Mouse (Mus musculus): ENCODE measurements around the gene Prtn3. TPM values are rescaled to one million over a fixed set of nuclear protein-coding genes. Genes with fewer than 3 reads are reported as not detected.
A peak's percentile ranks its signal among the peaks of the same experiment; 100 is the strongest.

The Prtn3 gene
- polyA plus RNA-seq, 1 experiment from 2014 or later = 1.4 TPM

DNA sequence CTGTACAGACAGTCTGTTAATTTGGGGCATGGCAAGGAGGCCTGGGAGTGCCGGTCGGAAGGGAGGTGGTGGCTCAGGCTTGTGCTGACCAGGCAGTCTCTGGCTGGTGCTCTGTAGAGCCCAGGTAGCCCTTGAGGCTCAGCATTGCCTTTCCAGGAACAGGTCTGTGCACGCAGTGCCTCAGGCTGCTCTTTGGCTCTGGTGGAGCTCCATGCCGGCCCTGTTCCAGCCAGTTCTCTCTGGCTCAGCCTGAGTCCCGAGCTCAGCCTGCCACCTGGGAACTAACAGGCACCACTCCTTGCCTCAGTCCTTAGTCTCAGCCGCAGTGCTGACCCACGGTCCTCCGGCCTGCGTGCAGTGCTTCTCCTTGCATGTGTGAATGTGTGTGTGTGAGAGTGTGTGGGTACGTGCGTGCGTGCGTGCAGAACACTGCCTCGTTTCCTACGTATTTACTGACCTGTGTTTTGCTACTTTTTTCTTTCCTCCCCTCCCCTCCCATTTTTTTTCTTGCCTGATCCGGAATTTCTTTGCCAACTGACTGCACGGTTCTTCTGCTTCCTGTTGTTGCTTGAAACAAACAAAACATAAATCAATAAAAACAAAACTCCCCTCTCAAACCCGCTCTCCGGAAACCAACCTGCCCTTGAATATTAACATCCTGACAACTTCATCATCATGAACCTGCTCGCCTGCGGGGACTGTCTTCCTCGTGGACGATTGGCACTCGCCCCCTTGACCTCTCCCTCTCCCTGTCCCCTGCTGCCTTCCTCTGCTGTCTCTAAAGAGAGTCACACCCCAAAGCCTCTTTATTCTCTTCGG lies 12.8 kb upstream of the Prtn3 start:
- WGBS = 83% methylated on average over 25 of the region's 25 CpGs
- no peaks in the 10 kb centered on the region for H3K27me3 ChIP-seq (ENCODE audit: control insufficient read depth, insufficient read depth, low read length)
- no peak for ATAC-seq (ENCODE audit: insufficient number of reproducible peaks, insufficient read depth, low FRiP score, low read depth)
- no peaks in the 10 kb centered on the region for H3K9me3 ChIP-seq (ENCODE audit: control insufficient read depth, low read length)
- peaks cover 28 to 54% of the 10 kb centered on the region in 2 experiments for H3K4me1 ChIP-seq (ENCODE audit: control insufficient read depth in 2 of 2, insufficient read depth in 2 of 2, low read length in 2 of 2)
- H3K9ac ChIP-seq (ENCODE audit: low read length) = no peak overlapping the region
- H3K27ac ChIP-seq (replicated peaks in 1 of 2; ENCODE audit: control insufficient read depth in 1 of 2, insufficient read depth in 1 of 2, low read depth in 2 of 2, low read length in 2 of 2) = no peak overlapping the region
- H3K36me3 ChIP-seq (ENCODE audit: control insufficient read depth, insufficient read depth, low read length) = peaks cover 85% of the 10 kb centered on the region
- H3K4me2 ChIP-seq (ENCODE audit: low read length) = no peak overlapping the region
- no peak overlapping the region for H3K4me3 ChIP-seq (ENCODE audit: control insufficient read depth in 1 of 2, insufficient read depth in 1 of 2, low read depth in 1 of 2, low read length in 2 of 2)

DNA sequence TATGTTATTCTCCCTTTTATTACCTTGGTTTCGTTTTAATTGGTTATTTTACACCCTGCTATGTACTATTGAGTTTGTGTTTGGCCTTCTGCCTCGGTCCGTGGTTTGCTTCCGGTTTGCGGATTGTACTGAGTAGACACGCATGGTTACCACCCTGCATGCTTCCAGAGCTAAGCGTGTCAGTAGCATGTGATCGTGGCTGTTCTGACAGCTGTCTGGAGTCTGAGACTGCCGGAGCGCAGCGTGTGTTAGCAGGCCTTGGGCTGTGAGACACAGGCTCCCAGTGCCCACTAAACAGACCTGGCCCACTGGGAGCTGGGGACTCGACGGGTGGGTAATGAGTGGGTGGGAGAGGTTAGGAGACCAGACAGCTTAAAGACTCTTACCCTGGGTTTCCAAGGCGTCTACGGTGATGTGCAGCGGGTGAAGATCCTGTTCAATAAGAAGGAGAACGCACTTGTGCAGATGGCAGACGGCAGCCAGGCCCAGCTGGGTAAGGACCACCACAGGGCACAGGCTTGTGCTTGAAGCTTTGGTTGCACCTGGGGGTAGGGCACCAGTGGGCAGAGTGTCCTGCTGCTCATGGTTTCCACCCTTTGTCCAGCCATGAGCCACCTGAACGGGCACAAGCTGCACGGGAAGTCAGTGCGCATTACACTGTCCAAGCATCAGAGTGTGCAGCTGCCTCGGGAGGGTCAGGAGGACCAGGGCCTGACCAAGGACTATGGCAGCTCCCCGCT lies 12.1 kb upstream of the Prtn3 start:
- H3K27ac ChIP-seq (replicated peaks in 1 of 2; ENCODE audit: control insufficient read depth in 1 of 2, insufficient read depth in 1 of 2, low read depth in 2 of 2, low read length in 2 of 2) = no peak overlapping the region
- no peak overlapping the region for H3K4me3 ChIP-seq (ENCODE audit: control insufficient read depth in 1 of 2, insufficient read depth in 1 of 2, low read depth in 1 of 2, low read length in 2 of 2)
- H3K36me3 ChIP-seq (ENCODE audit: control insufficient read depth, insufficient read depth, low read length) = peaks cover 77% of the 10 kb centered on the region
- H3K27me3 ChIP-seq (ENCODE audit: control insufficient read depth, insufficient read depth, low read length) = no peaks in the 10 kb centered on the region
- 91% methylated on average over 23 of the region's 23 CpGs for WGBS
- no peak overlapping the region for H3K4me2 ChIP-seq (ENCODE audit: low read length)
- H3K9me3 ChIP-seq (ENCODE audit: control insufficient read depth, low read length) = no peaks in the 10 kb centered on the region
- ATAC-seq (ENCODE audit: insufficient number of reproducible peaks, insufficient read depth, low FRiP score, low read depth) = no peak
- peaks cover 20 to 46% of the 10 kb centered on the region in 2 experiments for H3K4me1 ChIP-seq (ENCODE audit: control insufficient read depth in 2 of 2, insufficient read depth in 2 of 2, low read length in 2 of 2)
- H3K9ac ChIP-seq (ENCODE audit: low read length) = no peak overlapping the region

DNA sequence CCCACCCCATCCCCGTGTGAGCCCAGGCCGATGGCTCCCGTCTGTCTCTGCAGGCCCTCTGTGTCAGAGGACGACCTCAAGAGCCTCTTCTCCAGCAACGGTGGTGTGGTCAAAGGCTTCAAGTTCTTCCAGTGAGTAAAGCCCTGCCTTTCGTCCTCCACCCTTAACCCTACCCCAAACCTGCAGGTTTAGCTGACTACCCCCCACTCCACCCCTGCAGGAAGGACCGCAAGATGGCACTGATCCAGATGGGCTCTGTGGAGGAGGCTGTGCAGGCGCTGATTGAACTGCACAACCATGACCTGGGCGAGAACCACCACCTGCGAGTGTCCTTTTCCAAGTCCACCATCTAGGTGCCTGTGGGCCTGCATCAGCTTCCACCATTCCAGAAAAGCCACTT lies 11.4 kb upstream of the Prtn3 start:
- Histone ChIP-seq H3K4me3 (ENCODE audit: control insufficient read depth in 1 of 2, insufficient read depth in 1 of 2, low read depth in 1 of 2, low read length in 2 of 2) (no peak overlapping the region), H3K9ac (ENCODE audit: low read length) (no peak overlapping the region), H3K36me3 (ENCODE audit: control insufficient read depth, insufficient read depth, low read length) (peaks cover 70% of the 10 kb centered on the region), H3K27me3 (ENCODE audit: control insufficient read depth, insufficient read depth, low read length) (no peaks in the 10 kb centered on the region), H3K9me3 (ENCODE audit: control insufficient read depth, low read length) (no peaks in the 10 kb centered on the region), H3K27ac (replicated peaks in 1 of 2; ENCODE audit: control insufficient read depth in 1 of 2, insufficient read depth in 1 of 2, low read depth in 2 of 2, low read length in 2 of 2) (no peak overlapping the region), H3K4me1 (ENCODE audit: control insufficient read depth in 2 of 2, insufficient read depth in 2 of 2, low read length in 2 of 2) (peaks cover 13 to 39% of the 10 kb centered on the region in 2 experiments), H3K4me2 (ENCODE audit: low read length) (no peak overlapping the region)
- WGBS = 66% methylated on average over 10 of the region's 10 CpGs
- no peak for ATAC-seq (ENCODE audit: insufficient number of reproducible peaks, insufficient read depth, low FRiP score, low read depth)

DNA sequence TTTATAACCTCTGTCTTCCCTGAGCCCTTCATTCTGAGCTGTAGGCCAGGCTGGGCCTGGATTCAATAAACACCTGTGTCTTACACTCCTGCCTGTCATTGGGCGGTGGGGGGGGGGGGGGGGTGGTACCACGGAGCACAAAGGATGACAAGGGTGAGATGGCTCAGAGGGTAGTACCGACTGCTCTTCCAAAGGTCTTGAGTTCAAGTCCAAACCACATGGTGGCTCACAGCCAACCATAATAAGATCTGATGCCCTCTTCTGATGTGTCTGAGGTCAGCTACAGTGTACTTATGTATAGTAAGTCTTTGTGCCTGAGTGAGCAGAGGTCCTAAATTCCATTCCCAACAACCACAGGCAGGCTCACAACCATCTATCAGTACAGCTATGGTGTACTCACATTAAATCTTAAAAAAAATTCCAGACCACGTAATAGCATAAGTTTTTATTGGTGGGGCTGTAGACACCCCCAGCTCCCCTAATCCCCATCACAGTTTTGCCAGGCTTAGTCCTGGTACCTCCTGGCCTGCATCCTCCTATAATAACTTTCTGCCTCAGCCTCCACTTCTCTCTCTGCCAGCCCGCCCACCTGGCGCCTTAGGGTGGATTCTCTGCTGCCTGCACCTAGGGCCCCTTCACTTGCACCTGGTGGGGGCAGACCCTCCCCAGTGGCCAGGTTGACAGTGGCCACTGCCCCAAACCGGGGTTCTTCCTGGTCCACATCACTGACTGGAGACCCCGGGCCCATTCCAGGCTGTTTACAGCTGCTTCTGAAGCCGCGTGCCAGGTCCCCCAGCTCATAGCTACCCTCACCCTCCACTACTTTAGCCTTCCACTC lies 9.7 kb upstream of the Prtn3 start:
- H3K27me3 ChIP-seq (ENCODE audit: control insufficient read depth, insufficient read depth, low read length) = no peaks in the 10 kb centered on the region
- no peaks in the 10 kb centered on the region for H3K9me3 ChIP-seq (ENCODE audit: control insufficient read depth, low read length)
- no peak overlapping the region for H3K9ac ChIP-seq (ENCODE audit: low read length)
- ATAC-seq (ENCODE audit: insufficient number of reproducible peaks, insufficient read depth, low FRiP score, low read depth) = peak; percentile 14; the same call in 1 of the 2 replicates
- peaks cover 58% of the 10 kb centered on the region for H3K36me3 ChIP-seq (ENCODE audit: control insufficient read depth, insufficient read depth, low read length)
- WGBS = 49% methylated on average over 10 of the region's 10 CpGs
- no peak overlapping the region for H3K4me3 ChIP-seq (ENCODE audit: control insufficient read depth in 1 of 2, insufficient read depth in 1 of 2, low read depth in 1 of 2, low read length in 2 of 2)
- peaks cover 0 to 23% of the 10 kb centered on the region in 2 experiments; a peak in 3 of 4 replicates for H3K4me1 ChIP-seq (ENCODE audit: control insufficient read depth in 2 of 2, insufficient read depth in 2 of 2, low read length in 2 of 2)
- no peak overlapping the region for H3K27ac ChIP-seq (replicated peaks in 1 of 2; ENCODE audit: control insufficient read depth in 1 of 2, insufficient read depth in 1 of 2, low read depth in 2 of 2, low read length in 2 of 2)
- no peak overlapping the region for H3K4me2 ChIP-seq (ENCODE audit: low read length)

DNA sequence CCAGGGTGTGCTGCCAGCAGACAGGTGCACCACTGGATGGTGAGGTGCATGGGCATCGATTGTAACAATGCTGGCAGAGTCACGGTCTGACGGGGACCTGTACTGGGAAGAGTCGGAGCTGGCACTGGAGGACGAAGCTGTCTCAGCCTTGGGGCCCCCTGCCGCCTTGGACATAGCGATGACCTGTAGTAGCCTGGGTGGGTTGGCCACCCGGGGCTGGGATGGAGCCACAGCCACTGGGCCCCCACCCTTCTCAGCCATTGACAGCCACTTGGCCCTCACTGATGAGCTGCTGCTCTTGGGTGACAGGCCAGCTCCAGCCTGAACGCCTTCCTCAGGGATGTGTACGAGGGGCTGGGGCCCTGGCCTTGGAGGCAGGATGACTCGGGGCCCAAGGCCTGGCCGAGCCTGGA lies 9.1 kb upstream of the Prtn3 start:
- Histone ChIP-seq H3K4me3 (ENCODE audit: control insufficient read depth in 1 of 2, insufficient read depth in 1 of 2, low read depth in 1 of 2, low read length in 2 of 2) (no peak overlapping the region), H3K9me3 (ENCODE audit: control insufficient read depth, low read length) (no peaks in the 10 kb centered on the region), H3K4me1 (ENCODE audit: control insufficient read depth in 2 of 2, insufficient read depth in 2 of 2, low read length in 2 of 2) (peaks cover 0 to 16% of the 10 kb centered on the region in 2 experiments; a peak in 3 of 4 replicates), H3K36me3 (ENCODE audit: control insufficient read depth, insufficient read depth, low read length) (peaks cover 52% of the 10 kb centered on the region), H3K27me3 (ENCODE audit: control insufficient read depth, insufficient read depth, low read length) (no peaks in the 10 kb centered on the region), H3K9ac (ENCODE audit: low read length) (peak overlapping the region; percentile 8; the same call in 1 of the 2 replicates), H3K4me2 (ENCODE audit: low read length) (no peak overlapping the region), H3K27ac (replicated peaks in 1 of 2; ENCODE audit: control insufficient read depth in 1 of 2, insufficient read depth in 1 of 2, low read depth in 2 of 2, low read length in 2 of 2) (peak overlapping the region in 1 of 2 experiments; percentile 37; a peak in 2 of 4 replicates)
- WGBS = 47% methylated on average over 12 of the region's 12 CpGs
- peak; percentile 21; the same call in 1 of the 2 replicates for ATAC-seq (ENCODE audit: insufficient number of reproducible peaks, insufficient read depth, low FRiP score, low read depth)

DNA sequence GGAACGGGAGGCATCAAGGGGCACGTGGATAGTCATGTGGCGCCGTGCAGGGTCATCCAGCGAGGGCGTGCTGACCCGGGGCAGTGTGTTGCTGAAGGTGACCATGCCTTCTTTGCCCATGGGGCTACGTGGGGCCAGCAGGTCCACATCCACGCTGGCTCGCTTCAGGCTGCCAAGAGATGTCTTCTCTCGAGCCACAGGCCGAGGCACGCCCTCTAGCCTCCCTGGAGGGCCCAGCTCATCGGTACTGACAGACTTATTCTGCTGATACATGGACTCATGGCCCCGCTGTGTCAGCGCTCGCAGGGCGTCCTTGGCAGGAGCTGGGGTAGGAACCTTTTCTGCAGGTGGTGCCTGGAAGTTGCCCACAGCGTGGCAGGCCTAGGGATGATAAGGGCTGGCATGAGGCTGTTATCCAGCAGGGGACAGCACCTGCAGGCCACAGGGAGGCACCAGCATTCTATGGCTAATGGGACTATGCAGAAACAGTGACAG lies 8.4 kb upstream of the Prtn3 start:
- Histone ChIP-seq H3K4me1 (ENCODE audit: control insufficient read depth in 2 of 2, insufficient read depth in 2 of 2, low read length in 2 of 2) (peaks cover 0 to 15% of the 10 kb centered on the region in 2 experiments; a peak in 3 of 4 replicates), H3K4me2 (ENCODE audit: low read length) (no peak overlapping the region), H3K9me3 (ENCODE audit: control insufficient read depth, low read length) (no peaks in the 10 kb centered on the region), H3K9ac (ENCODE audit: low read length) (no peak overlapping the region), H3K36me3 (ENCODE audit: control insufficient read depth, insufficient read depth, low read length) (peaks cover 45% of the 10 kb centered on the region), H3K27me3 (ENCODE audit: control insufficient read depth, insufficient read depth, low read length) (no peaks in the 10 kb centered on the region), H3K4me3 (ENCODE audit: control insufficient read depth in 1 of 2, insufficient read depth in 1 of 2, low read depth in 1 of 2, low read length in 2 of 2) (no peak overlapping the region), H3K27ac (replicated peaks in 1 of 2; ENCODE audit: control insufficient read depth in 1 of 2, insufficient read depth in 1 of 2, low read depth in 2 of 2, low read length in 2 of 2) (peak overlapping the region in 1 of 2 experiments; percentile 37; a peak in 1 of 4 replicates)
- WGBS = 57% methylated on average over 19 of the region's 19 CpGs
- ATAC-seq (ENCODE audit: insufficient number of reproducible peaks, insufficient read depth, low FRiP score, low read depth) = peak; percentile 24; the same call in 1 of the 2 replicates

DNA sequence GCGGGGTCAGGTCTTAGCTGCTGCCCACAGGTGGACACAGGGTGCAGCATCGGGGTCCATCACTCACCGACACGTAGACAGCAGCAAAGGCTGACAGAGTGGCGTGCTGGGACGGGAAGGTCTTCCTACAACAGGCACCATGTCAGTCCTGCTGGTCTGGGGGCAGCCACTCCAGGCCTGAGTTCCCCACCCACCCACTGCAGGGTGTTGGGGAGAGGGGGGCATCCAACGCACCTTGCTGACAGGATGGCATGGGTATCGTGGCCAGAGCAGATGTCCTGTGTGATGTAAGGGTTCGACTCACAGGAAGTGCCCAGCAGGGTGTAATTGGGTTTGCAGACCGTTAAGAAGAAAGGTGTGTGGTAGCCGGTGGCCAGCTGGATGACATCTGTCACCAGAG lies 7.7 kb upstream of the Prtn3 start:
- H3K27me3 ChIP-seq (ENCODE audit: control insufficient read depth, insufficient read depth, low read length) = no peaks in the 10 kb centered on the region
- no peaks in the 10 kb centered on the region for H3K9me3 ChIP-seq (ENCODE audit: control insufficient read depth, low read length)
- H3K36me3 ChIP-seq (ENCODE audit: control insufficient read depth, insufficient read depth, low read length) = peaks cover 38% of the 10 kb centered on the region
- no peak overlapping the region for H3K4me2 ChIP-seq (ENCODE audit: low read length)
- H3K4me1 ChIP-seq (ENCODE audit: control insufficient read depth in 2 of 2, insufficient read depth in 2 of 2, low read length in 2 of 2) = peaks cover 0 to 15% of the 10 kb centered on the region in 2 experiments; a peak in 3 of 4 replicates
- 75% methylated on average over 11 of the region's 11 CpGs for WGBS
- no peak for ATAC-seq (ENCODE audit: insufficient number of reproducible peaks, insufficient read depth, low FRiP score, low read depth)
- no peak overlapping the region for H3K4me3 ChIP-seq (ENCODE audit: control insufficient read depth in 1 of 2, insufficient read depth in 1 of 2, low read depth in 1 of 2, low read length in 2 of 2)
- H3K9ac ChIP-seq (ENCODE audit: low read length) = no peak overlapping the region
- no peak overlapping the region for H3K27ac ChIP-seq (replicated peaks in 1 of 2; ENCODE audit: control insufficient read depth in 1 of 2, insufficient read depth in 1 of 2, low read depth in 2 of 2, low read length in 2 of 2)
